Mouse (Mus musculus): ENCODE results near the gene Pank1.

Gene Pank1

GRCm38 (mm10) chr19:34878603-34879541, at the start of gene Pank1:
Gene Pank1 (minus strand): TSS chr19:34879455.
- DNase-seq (ENCODE audit: low spot score in 2 of 2) = peak; percentile 65 to 71

DNA sequence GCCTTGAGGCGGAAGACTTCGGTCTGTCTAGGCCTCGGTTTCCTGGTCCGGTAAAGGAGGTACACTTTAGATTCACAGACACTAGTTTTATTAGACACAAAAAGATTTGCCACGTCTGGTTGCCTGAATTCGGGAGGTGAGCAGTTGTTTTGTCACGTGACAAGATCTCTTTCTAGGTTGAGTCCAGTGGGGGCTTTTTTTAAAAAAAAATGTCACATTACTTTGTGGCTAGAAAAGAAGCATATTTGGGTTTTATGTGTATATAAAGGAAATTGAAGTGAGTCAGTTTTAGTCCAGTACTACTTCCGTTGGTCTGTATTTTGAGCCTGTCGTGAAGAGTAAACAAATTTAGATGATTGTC, 43.3 kb upstream of the Pank1 start:
- DNase-seq (ENCODE audit: low spot score in 2 of 2) = no peak

DNA sequence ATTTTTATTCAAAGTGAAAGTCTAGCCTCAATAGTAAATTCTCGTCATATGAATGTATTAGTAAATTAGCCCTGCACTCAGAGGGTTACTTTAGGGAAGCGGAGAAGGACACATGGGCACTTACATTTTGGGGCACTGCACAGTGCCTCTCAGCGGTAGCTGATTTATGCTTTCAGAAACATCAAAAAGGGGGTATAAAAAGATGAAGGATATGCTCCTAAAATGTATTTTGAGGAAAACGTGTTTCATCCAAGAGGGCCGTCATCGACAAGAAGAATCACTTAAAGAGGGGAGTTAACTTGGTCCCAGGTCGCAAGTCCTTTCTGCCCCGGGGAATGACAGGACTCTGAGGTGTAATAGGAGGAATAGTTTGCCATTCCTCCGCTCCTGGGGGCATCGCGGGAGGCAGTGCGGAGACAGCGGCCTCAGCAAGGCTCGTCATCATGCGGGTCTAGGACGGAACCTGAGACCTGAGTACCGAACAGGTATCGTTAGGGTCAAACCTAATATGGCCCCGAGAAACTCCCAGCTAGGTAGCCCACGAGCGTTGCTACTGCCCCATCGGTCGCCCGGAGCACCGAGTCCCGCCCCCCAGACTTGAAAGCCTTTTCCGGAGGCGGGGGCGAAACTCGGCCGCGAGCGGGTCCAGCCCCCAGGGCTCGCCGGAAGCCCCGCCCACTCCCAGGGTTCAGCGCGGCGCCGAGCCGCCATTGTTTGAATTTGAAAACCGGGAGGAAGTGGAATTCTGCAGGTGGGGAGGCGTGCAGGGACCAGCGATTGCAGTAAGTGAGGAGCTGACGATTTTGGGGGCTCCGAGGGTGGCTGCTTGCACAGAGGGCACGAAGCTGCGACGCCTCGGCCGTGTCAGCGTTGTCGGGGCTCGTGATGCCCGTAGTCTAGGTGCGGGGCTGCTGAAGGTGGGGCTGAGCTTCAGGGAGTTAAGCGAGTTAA, 42.7 kb upstream of the Pank1 start, which contains the start of gene Kif20b:
TSS of gene Kif20b (plus strand) at position 710 of the 951 bp plus-strand sequence.
- peak; percentile 67 to 80 for DNase-seq (ENCODE audit: low spot score in 2 of 2)

DNA sequence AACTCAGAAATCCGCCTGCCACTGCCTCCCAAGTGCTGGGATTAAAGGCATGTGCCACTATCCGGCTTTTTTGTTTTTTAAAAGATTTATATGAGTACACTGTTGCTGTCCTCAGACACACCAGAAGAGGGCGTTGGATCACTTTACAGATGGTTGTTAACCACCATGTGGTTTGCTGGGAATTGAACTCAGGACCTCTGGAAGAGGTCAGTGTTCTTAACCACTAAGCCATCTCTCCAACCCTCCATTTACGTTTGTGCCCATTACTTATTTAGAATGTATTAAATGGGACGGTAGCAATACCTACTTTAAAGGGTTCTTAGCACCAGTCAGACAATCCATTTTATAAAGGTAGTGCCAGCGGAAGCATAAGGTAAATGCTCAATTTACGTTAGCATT, 42.0 kb upstream of the Pank1 start:
- DNase-seq (ENCODE audit: low spot score in 2 of 2) = no peak

- no peak for DNase-seq (ENCODE audit: low spot score in 2 of 2)
These were observed 41.3 kb upstream of the Pank1 start for GRCm38 (mm10) chr19:34920531-34920930.

DNA sequence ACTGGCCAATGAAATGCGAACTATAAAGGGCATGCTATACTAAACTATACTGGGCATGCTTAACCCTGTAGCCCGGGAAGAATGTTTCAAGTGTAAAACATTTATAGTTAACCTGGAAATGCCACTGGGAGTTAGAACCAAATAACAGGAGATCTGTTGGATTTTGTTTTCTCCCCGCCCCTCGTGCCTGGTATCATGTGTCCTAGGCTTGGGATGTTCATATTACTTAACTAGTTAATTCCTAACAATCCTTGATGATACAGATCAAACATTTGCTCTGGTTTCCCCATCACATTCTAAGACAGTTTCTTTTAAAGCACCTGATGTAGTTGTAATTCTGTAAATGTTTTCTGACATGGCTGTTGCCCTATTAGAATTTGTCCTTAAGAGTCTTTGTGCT, 40.8 kb upstream of the Pank1 start:
- DNase-seq (ENCODE audit: low spot score in 2 of 2) = no peak

DNA sequence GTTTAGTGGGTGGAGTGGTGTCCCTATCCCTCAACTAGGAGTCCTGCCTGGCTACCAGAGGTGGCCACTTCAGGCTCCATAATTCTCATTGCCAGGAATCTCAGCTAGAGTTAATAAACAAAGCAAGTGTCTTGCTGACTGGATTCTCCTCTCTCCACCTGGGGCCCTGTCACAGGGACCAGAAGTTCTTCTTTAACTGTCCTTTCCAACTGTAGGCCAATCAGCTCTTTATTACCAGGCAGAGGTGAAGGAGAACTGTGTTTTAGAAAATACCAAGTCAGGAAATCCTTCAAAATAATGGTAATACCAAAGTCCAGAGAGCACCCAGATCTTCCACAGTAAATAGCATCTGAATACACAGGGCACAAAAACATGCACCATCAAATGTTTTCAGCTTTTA, 33.1 kb upstream of the Pank1 start:
- DNase-seq (ENCODE audit: low spot score in 2 of 2) = no peak

DNA sequence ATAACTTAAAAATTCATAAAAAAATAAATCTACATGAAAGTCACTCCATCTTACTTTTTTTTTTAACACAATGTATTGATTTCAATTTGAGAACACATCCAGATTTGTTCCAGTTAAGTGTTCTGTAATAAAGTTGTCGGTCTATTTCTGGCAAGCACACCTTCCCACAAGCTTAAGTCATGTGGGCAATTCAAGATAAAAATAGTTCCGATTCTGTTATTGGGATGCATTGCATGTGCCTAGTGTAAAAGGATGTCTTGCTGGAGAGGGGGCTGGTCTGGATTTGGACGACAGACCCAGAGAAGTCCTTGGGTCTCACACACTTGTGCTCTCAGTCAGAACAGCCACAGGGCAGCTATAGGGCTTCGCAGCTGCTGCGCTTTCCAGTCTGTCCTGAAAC, 27.5 kb upstream of the Pank1 start:
- no peak for DNase-seq (ENCODE audit: low spot score in 2 of 2)

DNA sequence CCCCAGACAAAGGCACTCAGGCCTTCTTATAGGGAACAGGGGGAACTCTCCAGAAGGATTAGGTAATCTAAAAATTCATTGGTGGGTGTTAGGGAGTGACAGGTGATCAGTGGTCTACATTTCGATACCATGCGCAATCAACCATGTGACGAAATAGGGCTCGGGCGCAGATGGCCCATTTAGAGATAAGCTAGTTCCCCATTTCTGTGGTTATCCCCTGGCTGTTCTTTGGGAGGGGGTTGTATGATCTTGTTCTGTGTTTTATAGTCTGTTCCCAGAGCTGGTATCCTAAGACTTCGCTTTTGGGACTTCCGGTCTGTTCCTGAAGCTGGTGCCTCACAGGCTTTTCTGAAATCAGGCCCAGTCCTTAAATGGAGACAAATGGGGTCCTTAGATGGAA, 26.2 kb upstream of the Pank1 start:
- no peak for DNase-seq (ENCODE audit: low spot score in 2 of 2)

GRCm38 (mm10) chr19:34904032-34904431, 24.8 kb upstream of the Pank1 start:
- DNase-seq (ENCODE audit: low spot score in 2 of 2) = no peak

DNA sequence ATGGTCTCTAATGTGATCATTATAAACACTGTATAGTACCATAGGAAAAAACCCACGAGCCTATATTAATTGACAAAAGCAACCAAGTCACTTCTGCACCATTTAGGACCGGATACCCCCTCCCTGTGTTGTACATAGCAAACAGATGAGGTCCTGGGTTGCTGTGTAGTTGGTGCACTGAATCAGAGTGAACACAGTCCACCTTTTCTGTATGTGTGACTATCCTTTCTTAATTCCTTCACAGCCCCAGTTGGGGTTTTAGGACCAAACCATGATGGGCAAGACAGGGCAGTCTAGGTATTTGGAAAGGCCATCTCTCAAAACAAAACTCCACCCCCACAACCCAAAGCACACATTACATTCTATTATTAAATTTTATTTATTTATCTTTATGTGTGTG, 22.5 kb upstream of the Pank1 start:
- DNase-seq (ENCODE audit: low spot score in 2 of 2) = no peak

DNA sequence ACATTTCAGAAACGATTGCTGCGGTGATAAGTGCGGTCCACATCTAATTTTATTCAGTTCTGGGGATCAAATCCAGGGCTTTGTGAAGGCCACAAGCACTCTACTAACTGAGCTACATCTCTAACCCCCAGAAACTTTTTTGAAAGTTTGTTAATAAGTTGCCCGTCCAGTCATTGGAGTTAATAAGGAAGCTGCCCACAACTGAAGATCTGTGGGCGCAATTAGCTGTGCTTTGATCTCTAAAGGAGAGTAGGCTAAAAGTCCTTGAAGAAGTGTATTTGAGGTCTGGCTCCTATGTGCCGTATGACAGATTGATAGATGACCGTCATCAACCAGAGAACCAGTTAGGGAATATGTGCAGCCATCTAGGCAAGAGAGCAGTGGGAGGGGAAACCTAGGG, 22.0 kb upstream of the Pank1 start:
- DNase-seq (ENCODE audit: low spot score in 2 of 2) = no peak

DNA sequence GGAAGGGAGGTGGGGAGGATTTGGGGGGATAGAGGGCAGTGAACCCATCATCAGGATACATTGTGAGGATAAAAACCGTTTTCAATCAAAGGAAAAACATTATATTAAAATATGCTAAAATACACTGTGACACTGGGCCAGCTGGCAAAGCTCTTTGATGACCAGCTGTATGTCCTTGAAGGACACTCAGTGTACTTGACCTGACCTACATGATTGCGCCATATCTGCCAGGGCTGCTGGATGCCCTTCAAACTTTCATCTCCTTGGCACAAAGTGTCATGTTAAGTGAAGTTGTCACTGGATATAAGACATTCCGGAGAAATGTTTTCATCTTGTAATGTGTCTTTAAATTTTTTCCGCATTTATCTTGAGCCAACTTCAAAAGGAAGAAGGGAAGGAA, 19.7 kb upstream of the Pank1 start:
- DNase-seq (ENCODE audit: low spot score in 2 of 2) = no peak

DNA sequence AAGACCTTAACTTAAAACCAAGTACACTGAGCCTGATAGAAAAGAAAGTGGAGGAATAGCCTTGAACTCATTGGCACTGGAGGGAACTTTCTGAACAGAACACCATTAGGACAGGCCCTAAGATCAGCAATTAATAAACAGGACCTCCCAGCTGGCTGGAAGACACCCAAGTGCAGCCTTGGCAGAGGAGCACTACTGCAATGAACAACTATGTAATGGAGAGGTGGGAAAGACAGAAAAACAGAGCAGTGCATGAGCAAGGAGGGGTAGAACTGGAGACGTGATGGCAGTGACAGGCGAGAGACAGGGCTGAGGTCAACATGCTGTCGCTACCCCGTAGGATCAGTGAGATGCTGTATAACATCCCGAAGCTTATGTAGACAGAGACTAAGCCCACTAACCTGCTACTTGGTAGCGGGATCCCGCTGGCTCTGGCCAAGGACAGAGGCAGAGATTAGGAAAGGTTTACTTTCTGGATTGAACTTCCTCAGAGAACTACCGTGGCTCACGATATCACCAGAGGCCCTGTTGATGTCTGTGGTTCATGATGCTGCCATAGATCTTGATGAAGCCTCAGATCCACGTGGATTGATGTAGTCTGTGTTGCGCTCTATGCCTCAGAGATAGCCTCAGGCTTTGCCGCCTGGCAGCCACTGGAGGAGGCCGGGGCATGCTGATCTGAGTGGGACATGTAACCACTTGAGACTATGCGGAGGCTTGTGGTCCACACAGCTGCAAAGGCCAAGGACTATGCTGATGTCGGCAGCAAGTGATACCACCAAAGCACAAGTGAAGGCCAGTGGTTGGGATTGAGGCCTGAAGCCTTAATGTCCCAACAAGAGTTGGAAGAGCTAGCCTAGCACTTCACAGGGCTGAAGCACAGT, 18.1 kb upstream of the Pank1 start:
- no peak for DNase-seq (ENCODE audit: low spot score in 2 of 2)

GRCm38 (mm10) chr19:34895082-34895481, 15.8 kb upstream of the Pank1 start:
- DNase-seq (ENCODE audit: low spot score in 2 of 2) = no peak

GRCm38 (mm10) chr19:34891590-34891989, 12.3 kb upstream of the Pank1 start:
- DNase-seq (ENCODE audit: low spot score in 2 of 2) = no peak

DNA sequence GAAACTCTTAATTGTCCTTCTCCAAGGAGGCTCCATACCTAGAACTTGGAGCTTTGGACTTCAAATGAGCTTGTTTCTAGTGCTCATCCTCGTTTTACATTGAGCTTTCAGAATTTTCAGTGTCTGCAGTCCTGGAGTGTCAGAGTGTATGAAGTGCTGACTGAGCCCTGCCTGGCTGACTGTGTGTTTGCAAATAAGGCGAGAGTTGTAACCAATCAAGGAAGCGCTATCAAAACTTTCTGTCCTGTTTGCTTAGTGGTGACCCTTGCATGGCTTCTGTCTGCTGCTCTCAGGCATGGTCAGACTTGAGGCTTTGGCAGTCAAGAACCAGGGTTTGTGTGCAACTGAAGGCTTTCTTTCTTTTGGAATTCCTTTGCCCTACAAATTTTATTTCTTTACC, 11.7 kb upstream of the Pank1 start:
- DNase-seq (ENCODE audit: low spot score in 2 of 2) = no peak

- no peak for DNase-seq (ENCODE audit: low spot score in 2 of 2)
These were observed 7.1 kb upstream of the Pank1 start for GRCm38 (mm10) chr19:34886324-34886723.

DNA sequence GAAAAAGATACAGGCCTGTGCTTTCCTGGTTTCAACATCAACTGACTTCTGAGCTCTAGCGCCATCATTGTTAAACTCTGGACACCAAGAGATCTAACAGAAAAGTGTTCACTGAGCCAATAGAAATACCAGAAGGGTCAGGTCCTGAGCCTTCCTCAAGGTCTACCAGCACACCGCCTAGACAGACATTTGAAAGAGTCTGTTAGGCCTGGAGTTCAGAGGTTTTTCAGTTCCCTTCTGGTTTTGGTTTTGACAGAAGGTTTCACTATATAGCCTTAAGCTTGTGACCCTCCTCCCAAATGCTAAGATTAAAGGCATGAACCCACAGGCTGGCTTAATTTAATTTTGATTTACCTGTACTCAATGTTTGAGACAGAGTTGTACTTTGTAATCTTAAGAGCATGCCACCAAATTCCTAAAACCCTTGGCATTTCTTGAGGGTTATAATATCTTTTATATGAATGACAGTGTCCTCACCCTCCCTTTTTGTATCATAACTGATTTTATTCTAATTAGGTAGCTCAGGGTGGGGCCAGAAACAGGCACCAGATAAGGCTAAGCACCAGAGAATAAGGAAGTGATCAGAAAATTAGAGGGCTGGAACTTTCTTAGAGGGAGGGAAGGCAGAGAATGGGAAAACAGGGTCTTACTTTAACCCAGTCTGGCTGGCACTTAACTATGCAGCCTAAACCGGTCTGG, 4.4 kb upstream of the Pank1 start:
- DNase-seq (ENCODE audit: low spot score in 2 of 2) = no peak

DNA sequence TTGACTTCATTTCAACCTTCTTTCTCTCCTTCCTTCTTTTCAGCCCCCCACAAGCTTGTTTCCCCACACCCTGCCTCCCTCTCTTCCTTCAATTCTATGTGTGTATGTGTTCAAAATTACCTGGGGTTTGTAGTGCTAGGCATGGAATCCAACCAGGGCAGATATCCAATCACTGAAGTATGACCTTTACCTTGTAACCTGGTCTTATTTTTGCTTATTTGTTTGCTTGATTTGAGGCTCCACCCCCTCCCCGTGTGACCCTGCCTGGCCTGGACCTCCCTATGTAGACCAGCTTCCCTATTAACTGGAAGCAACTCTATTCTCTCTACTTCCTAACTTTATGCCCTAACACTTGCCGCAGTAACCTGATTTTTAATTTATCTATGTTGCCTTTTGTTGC, 3.2 kb upstream of the Pank1 start:
- DNase-seq (ENCODE audit: low spot score in 2 of 2) = no peak

DNA sequence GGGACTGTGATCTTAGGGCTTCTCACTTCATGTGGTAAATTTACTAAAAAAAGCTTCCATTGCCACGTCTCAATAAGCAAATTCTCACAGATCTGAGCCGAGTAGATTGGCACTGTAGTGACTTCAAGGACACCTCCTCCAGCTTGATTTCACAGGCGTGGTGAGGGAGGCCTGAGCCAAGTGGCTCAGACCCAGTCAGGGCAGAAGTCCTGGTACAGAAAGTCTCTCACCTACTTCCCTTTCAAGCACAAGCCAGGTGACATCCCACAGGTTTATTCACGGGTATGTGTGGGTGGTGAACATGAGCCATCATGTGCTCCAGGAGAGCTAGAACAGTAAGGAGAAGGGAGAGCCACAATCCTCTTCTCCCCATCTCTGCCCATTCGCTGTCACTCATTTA, 1.9 kb upstream of the Pank1 start:
- DNase-seq (ENCODE audit: low spot score in 2 of 2) = no peak

Data from frontal cortex, postnatal 14 days (tissue).